Mouse (Mus musculus): Measurements from ENCODE around the gene Mthfd1l. TPM values are rescaled to one million over a fixed set of nuclear protein-coding genes. Genes with fewer than 3 reads are reported as not detected.
A peak's percentile ranks its signal among the peaks of the same experiment; 100 is the strongest.
"Not testable (repeated sequence)": the region's sequence is repeated elsewhere in the genome, so short reads cannot be mapped to it uniquely, and the experiment has no call there.

Gene Mthfd1l
- polyA plus RNA-seq, 1 experiment from 2014 or later: 12.3 TPM

GRCm38 (mm10) chr10:4071069-4071844, 98.3 kb downstream of the Mthfd1l start:
- WGBS: 83% methylated on average over 8 of the region's 8 CpGs
- Histone ChIP-seq H3K9me3 (no peaks in the 10 kb centered on the region), H3K9ac (no peak overlapping the region), H3K4me3 (no peak overlapping the region), H3K27ac (no peak overlapping the region), H3K4me1 (no peaks in the 10 kb centered on the region), H3K36me3 (no peaks in the 10 kb centered on the region), H3K27me3 (no peaks in the 10 kb centered on the region), H3K4me2 (replicated peaks) (no peak overlapping the region)
- no peak for ATAC-seq (ENCODE audit: insufficient number of reproducible peaks, insufficient read depth, low FRiP score, low TSS enrichment)

GRCm38 (mm10) chr10:4071845-4072345, 99.0 kb downstream of the Mthfd1l start:
- H3K27ac ChIP-seq: no peak overlapping the region
- no peak for ATAC-seq (ENCODE audit: insufficient number of reproducible peaks, insufficient read depth, low FRiP score, low TSS enrichment)
- H3K4me1 ChIP-seq: no peaks in the 10 kb centered on the region
- no peak overlapping the region for H3K9ac ChIP-seq
- H3K9me3 ChIP-seq: no peaks in the 10 kb centered on the region
- 85% methylated on average over 6 of the region's 6 CpGs for WGBS
- no peak overlapping the region for H3K4me2 ChIP-seq (replicated peaks)
- no peaks in the 10 kb centered on the region for H3K36me3 ChIP-seq
- H3K27me3 ChIP-seq: no peaks in the 10 kb centered on the region
- no peak overlapping the region for H3K4me3 ChIP-seq

GRCm38 (mm10) chr10:4072491-4072890, 99.6 kb downstream of the Mthfd1l start:
- not testable (repeated sequence) for H3K36me3 ChIP-seq; H3K4me2 ChIP-seq (replicated peaks); H3K9ac ChIP-seq; ATAC-seq (ENCODE audit: insufficient number of reproducible peaks, insufficient read depth, low FRiP score, low TSS enrichment); H3K27me3 ChIP-seq; H3K9me3 ChIP-seq; H3K27ac ChIP-seq; H3K4me1 ChIP-seq; H3K4me3 ChIP-seq
- WGBS: 83% methylated on average over 4 of the region's 4 CpGs

GRCm38 (mm10) chr10:4078220-4078840, 105.4 kb downstream of the Mthfd1l start:
- no peak for ATAC-seq (ENCODE audit: insufficient number of reproducible peaks, insufficient read depth, low FRiP score, low TSS enrichment)
- 82% methylated on average over 9 of the region's 9 CpGs for WGBS
- H3K4me2 ChIP-seq (replicated peaks): no peak overlapping the region

GRCm38 (mm10) chr10:4078979-4079630, 106.2 kb downstream of the Mthfd1l start:
- WGBS: 64% methylated on average over 8 of the region's 8 CpGs

More at GRCm38 (mm10) chr10:4078220-4078840, 105.4 kb downstream of the Mthfd1l start:
- H3K27me3 ChIP-seq: no peaks in the 10 kb centered on the region
- no peaks in the 10 kb centered on the region for H3K9me3 ChIP-seq
- H3K9ac ChIP-seq: no peak overlapping the region
- H3K4me1 ChIP-seq: peaks cover 8% of the 10 kb centered on the region; the same call in 1 of the 2 replicates
- H3K4me3 ChIP-seq: no peak overlapping the region
- H3K27ac ChIP-seq: no peak overlapping the region
- H3K36me3 ChIP-seq: no peaks in the 10 kb centered on the region

GRCm38 (mm10) chr10:4079643-4080244, 106.8 kb downstream of the Mthfd1l start:
- ATAC-seq (ENCODE audit: insufficient number of reproducible peaks, insufficient read depth, low FRiP score, low TSS enrichment): no peak
- Histone ChIP-seq H3K9ac (no peak overlapping the region), H3K4me3 (no peak overlapping the region), H3K4me2 (replicated peaks) (no peak overlapping the region), H3K27ac (0 out of 2 replicates have a peak overlapping the region, but pooled peaks have one; percentile 9), H3K4me1 (peaks cover 8% of the 10 kb centered on the region; the same call in 1 of the 2 replicates), H3K9me3 (no peaks in the 10 kb centered on the region), H3K36me3 (no peaks in the 10 kb centered on the region), H3K27me3 (no peaks in the 10 kb centered on the region)
- WGBS: 59% methylated on average over 15 of the region's 15 CpGs

More at GRCm38 (mm10) chr10:4078979-4079630, 106.2 kb downstream of the Mthfd1l start:
- Histone ChIP-seq H3K4me2 (replicated peaks) (no peak overlapping the region), H3K9ac (no peak overlapping the region), H3K9me3 (no peaks in the 10 kb centered on the region), H3K36me3 (no peaks in the 10 kb centered on the region), H3K27ac (no peak overlapping the region), H3K4me1 (peaks cover 8% of the 10 kb centered on the region; the same call in 1 of the 2 replicates), H3K27me3 (no peaks in the 10 kb centered on the region), H3K4me3 (no peak overlapping the region)
- no peak for ATAC-seq (ENCODE audit: insufficient number of reproducible peaks, insufficient read depth, low FRiP score, low TSS enrichment)

- ATAC-seq (ENCODE audit: insufficient number of reproducible peaks, insufficient read depth, low FRiP score, low TSS enrichment): no peak
- no peaks in the 10 kb centered on the region for H3K36me3 ChIP-seq
- 88% methylated on average over 9 of the region's 9 CpGs for WGBS
These were observed 110.7 kb downstream of the Mthfd1l start for GRCm38 (mm10) chr10:4083609-4084008.

GRCm38 (mm10) chr10:4084907-4085306, 112.0 kb downstream of the Mthfd1l start:
- no peak overlapping the region for H3K4me2 ChIP-seq (replicated peaks)
- H3K9me3 ChIP-seq: no peaks in the 10 kb centered on the region
- no peak overlapping the region for H3K27ac ChIP-seq
- no peaks in the 10 kb centered on the region for H3K36me3 ChIP-seq
- H3K4me3 ChIP-seq: no peak overlapping the region
- 82% methylated on average over 4 of the region's 4 CpGs for WGBS
- H3K4me1 ChIP-seq: 0 out of 2 replicates have a peak, but pooled peaks cover under 1% of the 10 kb centered on the region
- H3K27me3 ChIP-seq: no peaks in the 10 kb centered on the region
- H3K9ac ChIP-seq: no peak overlapping the region
- no peak for ATAC-seq (ENCODE audit: insufficient number of reproducible peaks, insufficient read depth, low FRiP score, low TSS enrichment)

More at GRCm38 (mm10) chr10:4083609-4084008, 110.7 kb downstream of the Mthfd1l start:
- Histone ChIP-seq H3K27ac (no peak overlapping the region), H3K9ac (no peak overlapping the region), H3K4me3 (no peak overlapping the region), H3K4me2 (replicated peaks) (no peak overlapping the region), H3K9me3 (no peaks in the 10 kb centered on the region), H3K27me3 (no peaks in the 10 kb centered on the region), H3K4me1 (peaks cover 8% of the 10 kb centered on the region; the same call in 1 of the 2 replicates)

GRCm38 (mm10) chr10:4085363-4086141, 112.6 kb downstream of the Mthfd1l start:
- 70% methylated on average over 7 of the region's 7 CpGs for WGBS
- H3K9ac ChIP-seq: no peak overlapping the region
- no peaks in the 10 kb centered on the region for H3K9me3 ChIP-seq
- no peaks in the 10 kb centered on the region for H3K36me3 ChIP-seq
- H3K27ac ChIP-seq: no peak overlapping the region
- no peak for ATAC-seq (ENCODE audit: insufficient number of reproducible peaks, insufficient read depth, low FRiP score, low TSS enrichment)
- no peak overlapping the region for H3K4me2 ChIP-seq (replicated peaks)
- no peaks in the 10 kb centered on the region for H3K27me3 ChIP-seq
- no peaks in the 10 kb centered on the region for H3K4me1 ChIP-seq
- no peak overlapping the region for H3K4me3 ChIP-seq

GRCm38 (mm10) chr10:4087563-4087962, 114.6 kb downstream of the Mthfd1l start:
- Histone ChIP-seq H3K9me3 (no peaks in the 10 kb centered on the region), H3K4me3 (no peak overlapping the region), H3K36me3 (no peaks in the 10 kb centered on the region), H3K27ac (no peak overlapping the region), H3K4me1 (no peaks in the 10 kb centered on the region), H3K9ac (no peak overlapping the region), H3K4me2 (replicated peaks) (no peak overlapping the region), H3K27me3 (no peaks in the 10 kb centered on the region)
- 78% methylated on average over 3 of the region's 3 CpGs for WGBS
- no peak for ATAC-seq (ENCODE audit: insufficient number of reproducible peaks, insufficient read depth, low FRiP score, low TSS enrichment)

Data from embryonic facial prominence, embryonic 12.5 days (tissue).